Mouse (Mus musculus) limb, embryonic 10.5 days (tissue): ENCODE measurements around the gene Sox5. TPM values are rescaled to one million over a fixed set of nuclear protein-coding genes. Genes with fewer than 3 reads are reported as not detected.

Experiments
- DNase-seq: peaks from one replicate; pipeline ENCODE4 v3.0.0-alpha.2; 2017; ENCODE audit warnings: low spot score
- H3K27ac ChIP-seq: fragments of 300-500 bp; sonication (generic); 2 replicates; pipeline ENCODE4 v1.5.1; 2016; ENCODE audit warnings: mild to moderate bottlenecking
- H3K27me3 ChIP-seq: fragments of 300-500 bp; sonication (generic); 2 replicates; pipeline ENCODE4 v1.6.1; 2016; ENCODE audit warnings: low read depth, mild to moderate bottlenecking; ENCODE audit not compliant: poor library complexity, severe bottlenecking
- H3K36me3 ChIP-seq: fragments of 300-500 bp; sonication (generic); 2 replicates; pipeline ENCODE4 v1.6.1; 2016; ENCODE audit warnings: mild to moderate bottlenecking, moderate library complexity
- H3K4me1 ChIP-seq: fragments of 300-500 bp; sonication (generic); 2 replicates; pipeline ENCODE4 v1.6.1; 2016
- H3K4me3 ChIP-seq: fragments of 300-500 bp; sonication (generic); 2 replicates; pipeline ENCODE4 v1.5.1; 2016; ENCODE audit warnings: mild to moderate bottlenecking, moderate library complexity
- H3K9me3 ChIP-seq: fragments of 300-500 bp; sonication (generic); replicated peaks from 2 replicates; pipeline ENCODE4 v1.6.1; 2016; ENCODE audit warnings: mild to moderate bottlenecking
- WGBS: fragments of 180-500 bp; shearing (Covaris S2); methylation state at CpG from one replicate; pipeline ENCODE4 v1.1.7; 2016; 5-methylcytosine and 5-hydroxymethylcytosine counted together
- polyA plus RNA-seq: library from polyadenylated mRNA; unstranded; fragments of >200 nt; fragmentation: Nextera tagmentation; extraction: Ambion mirVana; gene quantifications from 2 replicates; pipeline ENCODE4 v1.2.1, GENCODE M21; 2016

The Sox5 gene
- polyA plus RNA-seq, 1 experiment from 2014 or later, result 60.8 TPM

GRCm38 (mm10) chr6:143960487-143960886 is 821.3 kb downstream of the Sox5 start:
- no peak overlapping the region for H3K4me3 ChIP-seq
- H3K9me3 ChIP-seq, result no peaks in the 10 kb centered on the region
- WGBS, result 94% methylated on average over 11 of the region's 11 CpGs
- DNase-seq, result no peak
- no peak overlapping the region for H3K27ac ChIP-seq
- peaks cover 16% of the 10 kb centered on the region for H3K36me3 ChIP-seq
- peaks cover 5% of the 10 kb centered on the region for H3K4me1 ChIP-seq
- no peaks in the 10 kb centered on the region for H3K27me3 ChIP-seq

- H3K4me3 ChIP-seq, result no peak overlapping the region
- H3K27me3 ChIP-seq, result no peaks in the 10 kb centered on the region
- DNase-seq, result no peak
- WGBS, result 91% methylated on average over 8 of the region's 8 CpGs
- H3K36me3 ChIP-seq, result peaks cover 14% of the 10 kb centered on the region
- H3K27ac ChIP-seq, result no peak overlapping the region
- H3K9me3 ChIP-seq, result no peaks in the 10 kb centered on the region
- H3K4me1 ChIP-seq, result peaks cover 10% of the 10 kb centered on the region
These were observed 821.7 kb downstream of the Sox5 start for GRCm38 (mm10) chr6:143960081-143960480.

- no peaks in the 10 kb centered on the region for H3K9me3 ChIP-seq
- 90% methylated on average over 7 of the region's 7 CpGs for WGBS
- H3K27me3 ChIP-seq, result no peaks in the 10 kb centered on the region
- H3K36me3 ChIP-seq, result peaks cover 7% of the 10 kb centered on the region
- peaks cover 25% of the 10 kb centered on the region for H3K4me1 ChIP-seq
- H3K27ac ChIP-seq, result no peak overlapping the region
- no peak for DNase-seq
- H3K4me3 ChIP-seq, result no peak overlapping the region
These were observed 823.4 kb downstream of the Sox5 start for GRCm38 (mm10) chr6:143958372-143958771.

- Histone ChIP-seq H3K27me3 (no peaks in the 10 kb centered on the region), H3K4me3 (no peak overlapping the region), H3K36me3 (peaks cover 7% of the 10 kb centered on the region), H3K27ac (no peak overlapping the region), H3K4me1 (peaks cover 25% of the 10 kb centered on the region), H3K9me3 (no peaks in the 10 kb centered on the region)
- WGBS, result 87% methylated on average over 5 of the region's 5 CpGs
- no peak for DNase-seq
These were observed 824.7 kb downstream of the Sox5 start for GRCm38 (mm10) chr6:143957063-143957462.

GRCm38 (mm10) chr6:143948553-143949308 is 833.0 kb downstream of the Sox5 start:
- Histone ChIP-seq H3K36me3 (no peaks in the 10 kb centered on the region), H3K9me3 (no peaks in the 10 kb centered on the region), H3K4me1 (peaks cover 14% of the 10 kb centered on the region), H3K4me3 (no peak overlapping the region), H3K27me3 (no peaks in the 10 kb centered on the region), H3K27ac (no peak overlapping the region)
- WGBS, result 75% methylated on average over 12 of the region's 12 CpGs
- DNase-seq, result no peak

- Histone ChIP-seq H3K27me3 (no peaks in the 10 kb centered on the region), H3K27ac (no peak overlapping the region), H3K4me3 (no peak overlapping the region), H3K9me3 (no peaks in the 10 kb centered on the region), H3K4me1 (peaks cover 11% of the 10 kb centered on the region), H3K36me3 (peaks cover 4% of the 10 kb centered on the region; the same call in 1 of the 2 replicates)
- 80% methylated on average over 4 of the region's 4 CpGs for WGBS
- DNase-seq, result no peak
These were observed 833.7 kb downstream of the Sox5 start for GRCm38 (mm10) chr6:143948071-143948470.

GRCm38 (mm10) chr6:143943126-143943525 is 838.7 kb downstream of the Sox5 start:
- WGBS, result 92% methylated on average over 5 of the region's 5 CpGs
- no peak for DNase-seq
- Histone ChIP-seq H3K27me3 (no peaks in the 10 kb centered on the region), H3K9me3 (no peaks in the 10 kb centered on the region), H3K4me3 (no peak overlapping the region), H3K27ac (no peak overlapping the region), H3K36me3 (peaks cover 5% of the 10 kb centered on the region; the same call in 1 of the 2 replicates), H3K4me1 (peaks cover 12% of the 10 kb centered on the region)

- peaks cover 5% of the 10 kb centered on the region; the same call in 1 of the 2 replicates for H3K36me3 ChIP-seq
- H3K27ac ChIP-seq, result no peak overlapping the region
- no peak overlapping the region for H3K4me3 ChIP-seq
- H3K27me3 ChIP-seq, result no peaks in the 10 kb centered on the region
- 53% methylated on average over 8 of the region's 8 CpGs for WGBS
- H3K4me1 ChIP-seq, result peaks cover 11% of the 10 kb centered on the region
- no peaks in the 10 kb centered on the region for H3K9me3 ChIP-seq
- no peak for DNase-seq
These were observed 840.4 kb downstream of the Sox5 start for GRCm38 (mm10) chr6:143941291-143941785.

GRCm38 (mm10) chr6:143923146-143923545 is 858.6 kb downstream of the Sox5 start:
- Histone ChIP-seq H3K4me3 (no peak overlapping the region), H3K4me1 (peaks cover 16% of the 10 kb centered on the region), H3K27ac (no peak overlapping the region), H3K36me3 (peaks cover 3% of the 10 kb centered on the region; the same call in 1 of the 2 replicates), H3K9me3 (no peaks in the 10 kb centered on the region), H3K27me3 (0 out of 2 replicates have a peak, but pooled peaks cover 4% of the 10 kb centered on the region)
- DNase-seq, result no peak
- WGBS, result 43% methylated on average over 6 of the region's 6 CpGs

- DNase-seq, result peak; percentile 42
- H3K4me3 ChIP-seq, result no peak overlapping the region
- peaks cover 22% of the 10 kb centered on the region for H3K4me1 ChIP-seq
- no peaks in the 10 kb centered on the region for H3K9me3 ChIP-seq
- no peaks in the 10 kb centered on the region for H3K36me3 ChIP-seq
- 0 out of 2 replicates have a peak, but pooled peaks cover 6% of the 10 kb centered on the region for H3K27me3 ChIP-seq
- H3K27ac ChIP-seq, result no peak overlapping the region
- 33% methylated on average over 16 of the region's 16 CpGs for WGBS
These were observed 863.3 kb downstream of the Sox5 start for GRCm38 (mm10) chr6:143918405-143918947.

GRCm38 (mm10) chr6:143916152-143916735 is 865.5 kb downstream of the Sox5 start:
- H3K27ac ChIP-seq, result no peak overlapping the region
- DNase-seq, result no peak
- H3K9me3 ChIP-seq, result no peaks in the 10 kb centered on the region
- 72% methylated on average over 10 of the region's 10 CpGs for WGBS
- 0 out of 2 replicates have a peak, but pooled peaks cover 2% of the 10 kb centered on the region for H3K27me3 ChIP-seq
- H3K4me3 ChIP-seq, result no peak overlapping the region
- no peaks in the 10 kb centered on the region for H3K36me3 ChIP-seq
- peaks cover 22% of the 10 kb centered on the region for H3K4me1 ChIP-seq

- Histone ChIP-seq H3K27me3 (0 out of 2 replicates have a peak, but pooled peaks cover 2% of the 10 kb centered on the region), H3K9me3 (no peaks in the 10 kb centered on the region), H3K4me3 (no peak overlapping the region), H3K36me3 (no peaks in the 10 kb centered on the region), H3K4me1 (peaks cover 26% of the 10 kb centered on the region), H3K27ac (no peak overlapping the region)
- WGBS, result 64% methylated on average over 3 of the region's 3 CpGs
- DNase-seq, result no peak
These were observed 866.1 kb downstream of the Sox5 start for GRCm38 (mm10) chr6:143915686-143916085.

- Histone ChIP-seq H3K4me3 (no peak overlapping the region), H3K4me1 (peaks cover 7% of the 10 kb centered on the region), H3K27ac (no peak overlapping the region), H3K36me3 (peaks cover 1% of the 10 kb centered on the region; the same call in 1 of the 2 replicates), H3K27me3 (0 out of 2 replicates have a peak, but pooled peaks cover 2% of the 10 kb centered on the region), H3K9me3 (no peaks in the 10 kb centered on the region)
- WGBS, result 97% methylated on average over 3 of the region's 3 CpGs
- no peak for DNase-seq
These were observed 869.5 kb downstream of the Sox5 start for GRCm38 (mm10) chr6:143912316-143912715.
